Mouse (Mus musculus): ENCODE measurements at regions not wholly inside any gene's neighbourhood (a gene's known extent, or its start where the extent isn't known, plus 50 kb on each side); places are given as distances from the start of the nearest gene placed in this dataset.

GRCm38 (mm10) chr6:10941470-10941869 is 965.8 kb downstream of the Ndufa4 start:
- TF ChIP-seq ZC3H11A (IDR thresholded peaks at IDR 0.05; ENCODE audit: borderline replicate concordance, low read depth, low read length) (no peak), CHD2 (IDR thresholded peaks at IDR 0.05; ENCODE audit: low read depth, low read length) (no peak), HCFC1 (IDR thresholded peaks at IDR 0.05; ENCODE audit: borderline replicate concordance, insufficient read depth, low read length) (no peak)

Data from ES-E14 (cell line).